Mouse (Mus musculus) limb, embryonic 15.5 days (tissue): Measurements from ENCODE around the gene Ctdsp2. TPM values are rescaled to one million over a fixed set of nuclear protein-coding genes. Genes with fewer than 3 reads are reported as not detected.
A peak's percentile ranks its signal among the peaks of the same experiment; 100 is the strongest.

Source experiments
- ATAC-seq: fragments of 200-750 bp; cut with Nextera tagmentation; 2 replicates; pipeline ENCODE4 v1.8.0; 2017; ENCODE audit warnings: low read depth, moderate TSS enrichment; ENCODE audit not compliant: insufficient number of reproducible peaks, low FRiP score, low TSS enrichment
- H3K27ac ChIP-seq: fragments of 300-500 bp; sonication (generic); 2 replicates; pipeline ENCODE4 v1.5.1; 2015; ENCODE audit warnings: moderate library complexity, mild to moderate bottlenecking, inconsistent platforms
- H3K27me3 ChIP-seq: fragments of 300-500 bp; sonication (generic); 2 replicates; pipeline ENCODE4 v1.6.1; 2015; ENCODE audit warnings: inconsistent platforms
- H3K36me3 ChIP-seq: fragments of 300-500 bp; sonication (generic); 2 replicates; pipeline ENCODE4 v1.6.1; 2015; ENCODE audit warnings: inconsistent platforms
- H3K4me1 ChIP-seq: fragments of 300-500 bp; sonication (generic); 2 replicates; pipeline ENCODE4 v1.6.1; 2015; ENCODE audit warnings: inconsistent platforms
- H3K4me2 ChIP-seq: fragments of 300-500 bp; sonication (generic); 2 replicates; pipeline ENCODE4 v1.6.1; 2015; ENCODE audit warnings: mild to moderate bottlenecking, inconsistent platforms
- H3K4me3 ChIP-seq: fragments of 300-500 bp; sonication (generic); 2 replicates; pipeline ENCODE4 v1.5.1; 2015; ENCODE audit warnings: mild to moderate bottlenecking, inconsistent platforms
- H3K9ac ChIP-seq: fragments of 300-500 bp; sonication (generic); 2 replicates; pipeline ENCODE4 v1.6.1; 2015; ENCODE audit warnings: inconsistent platforms
- H3K9me3 ChIP-seq: fragments of 300-500 bp; sonication (generic); 2 replicates; pipeline ENCODE4 v1.6.1; 2016; ENCODE audit warnings: inconsistent platforms
- WGBS: fragments of 180-500 bp; shearing (Covaris S2); methylation state at CpG from one replicate; pipeline ENCODE4 v1.1.7; 2015; 5-methylcytosine and 5-hydroxymethylcytosine counted together
- polyA plus RNA-seq: library from polyadenylated mRNA; unstranded; fragments of >200 nt; fragmentation: Nextera tagmentation; extraction: Ambion mirVana; gene quantifications from 2 replicates; pipeline ENCODE4 v1.2.1, GENCODE M21; 2015

The Ctdsp2 gene
- polyA plus RNA-seq, 1 experiment from 2014 or later: 85.8 TPM

GRCm38 (mm10) chr10:126984189-126985004 is 5.9 kb downstream of the Ctdsp2 start:
- no peak for ATAC-seq
- no peaks in the 10 kb centered on the region for H3K27me3 ChIP-seq
- peak overlapping the region; percentile 100 for H3K27ac ChIP-seq
- 0 out of 2 replicates have a peak overlapping the region, but pooled peaks have one; percentile 1 for H3K4me3 ChIP-seq
- peak overlapping the region; percentile 23; the same call in 1 of the 2 replicates for H3K9ac ChIP-seq
- H3K4me2 ChIP-seq: peak overlapping the region; percentile 91
- H3K36me3 ChIP-seq: peaks cover 3% of the 10 kb centered on the region; the same call in 1 of the 2 replicates
- H3K4me1 ChIP-seq: peaks cover 87% of the 10 kb centered on the region
- no peaks in the 10 kb centered on the region for H3K9me3 ChIP-seq
- 15% methylated on average over 5 of the region's 5 CpGs for WGBS

DNA sequence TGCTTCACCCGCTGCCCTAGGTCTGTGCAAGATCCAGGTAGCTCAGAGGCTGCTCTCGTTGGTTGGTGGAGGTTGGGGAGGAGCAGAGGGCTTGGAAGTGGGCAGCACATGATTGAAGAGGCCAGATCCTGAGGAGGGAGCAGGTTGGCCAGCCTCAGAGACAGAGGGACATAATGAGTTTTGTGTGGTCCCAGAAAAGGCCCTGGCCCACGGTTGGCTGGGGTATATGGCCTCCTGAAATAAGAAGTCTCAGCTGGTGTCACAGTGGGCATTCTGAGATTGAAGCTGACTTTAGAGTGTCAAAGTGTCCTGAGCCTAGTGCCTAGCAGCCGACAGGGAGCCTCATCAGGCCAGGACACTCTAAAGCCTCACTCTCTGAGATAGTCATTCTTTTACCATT is 6.6 kb downstream of the Ctdsp2 start:
- Histone ChIP-seq H3K27me3 (no peaks in the 10 kb centered on the region), H3K4me1 (peaks cover 94% of the 10 kb centered on the region), H3K36me3 (peaks cover 3% of the 10 kb centered on the region; the same call in 1 of the 2 replicates), H3K9ac (0 out of 2 replicates have a peak overlapping the region, but pooled peaks have one; percentile 5), H3K9me3 (no peaks in the 10 kb centered on the region), H3K4me3 (no peak overlapping the region), H3K27ac (peak overlapping the region; percentile 100), H3K4me2 (peak overlapping the region; percentile 91)
- WGBS: 61% methylated on average over 4 of the region's 4 CpGs
- no peak for ATAC-seq

GRCm38 (mm10) chr10:126985579-126985978 is 7.1 kb downstream of the Ctdsp2 start:
- Histone ChIP-seq H3K9me3 (no peaks in the 10 kb centered on the region), H3K4me1 (peaks cover 99% of the 10 kb centered on the region), H3K36me3 (peaks cover 3% of the 10 kb centered on the region; the same call in 1 of the 2 replicates), H3K9ac (no peak overlapping the region), H3K27me3 (no peaks in the 10 kb centered on the region), H3K27ac (peak overlapping the region; percentile 100), H3K4me3 (no peak overlapping the region), H3K4me2 (peak overlapping the region; percentile 24; the same call in 1 of the 2 replicates)
- 90% methylated on average over 9 of the region's 9 CpGs for WGBS
- ATAC-seq: no peak

- Histone ChIP-seq H3K4me3 (no peak overlapping the region), H3K4me1 (peaks cover 99% of the 10 kb centered on the region), H3K9me3 (no peaks in the 10 kb centered on the region), H3K36me3 (peaks cover 11% of the 10 kb centered on the region), H3K27ac (peak overlapping the region; percentile 100), H3K4me2 (peak overlapping the region; percentile 24; the same call in 1 of the 2 replicates), H3K27me3 (no peaks in the 10 kb centered on the region), H3K9ac (no peak overlapping the region)
- ATAC-seq: peak; percentile 59
- WGBS: 17% methylated on average over 4 of the region's 4 CpGs
These were observed 8.0 kb downstream of the Ctdsp2 start for GRCm38 (mm10) chr10:126986541-126986961.

DNA sequence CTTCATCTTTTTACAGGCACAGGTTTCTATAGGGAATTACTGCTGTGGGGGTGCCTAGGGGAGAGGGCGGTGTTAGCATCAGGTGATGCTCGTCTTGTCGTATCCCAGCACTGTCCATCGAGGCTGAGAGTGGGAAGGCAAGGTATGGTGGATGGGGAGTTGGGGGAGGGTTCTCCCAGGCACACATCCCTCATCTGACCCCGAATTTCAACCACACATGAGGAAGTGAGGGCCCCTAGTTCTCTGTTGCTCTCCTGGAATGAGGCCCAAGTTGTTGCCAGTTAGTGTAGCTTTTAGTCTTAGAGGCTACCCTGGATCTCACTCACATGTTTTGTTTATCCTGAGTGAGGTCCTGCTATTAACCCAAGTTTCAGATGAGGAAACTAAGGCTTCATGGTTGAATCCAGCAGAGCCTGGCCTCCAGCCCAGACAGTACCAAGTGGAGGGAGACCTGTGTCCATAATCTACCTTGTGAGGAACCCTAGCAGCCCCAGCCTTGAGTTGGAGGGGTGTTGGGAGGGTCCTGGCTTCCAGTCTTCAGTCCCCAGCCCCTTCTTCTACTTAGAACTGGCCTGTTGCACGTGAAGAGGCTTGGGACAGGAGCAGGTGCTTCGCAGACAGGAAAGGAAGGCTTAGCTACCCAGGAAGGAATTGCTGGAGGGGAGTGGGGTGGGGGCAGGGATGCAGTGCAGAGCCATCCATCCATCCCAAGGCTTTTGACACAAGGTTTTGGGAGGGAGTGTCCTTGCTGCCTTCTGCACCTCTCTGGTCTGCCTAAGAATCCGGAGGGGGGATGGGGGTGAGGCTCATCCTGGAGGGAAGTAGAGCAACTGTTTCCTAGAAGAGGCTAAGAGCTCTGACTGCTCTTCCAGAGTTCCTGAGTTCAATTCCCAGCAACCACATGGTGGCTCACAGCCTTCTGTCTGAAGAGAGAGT is 8.9 kb downstream of the Ctdsp2 start:
- Histone ChIP-seq H3K27ac (peak overlapping the region; percentile 100), H3K9me3 (no peaks in the 10 kb centered on the region), H3K9ac (0 out of 2 replicates have a peak overlapping the region, but pooled peaks have one; percentile 26), H3K4me1 (peaks cover 93% of the 10 kb centered on the region), H3K36me3 (peaks cover 19% of the 10 kb centered on the region), H3K4me2 (peak overlapping the region; percentile 24), H3K27me3 (no peaks in the 10 kb centered on the region), H3K4me3 (0 out of 2 replicates have a peak overlapping the region, but pooled peaks have one; percentile 1)
- no peak for ATAC-seq
- WGBS: 48% methylated on average over 8 of the region's 8 CpGs

- H3K36me3 ChIP-seq: peaks cover 31% of the 10 kb centered on the region
- 54% methylated on average over 5 of the region's 5 CpGs for WGBS
- H3K4me3 ChIP-seq: no peak overlapping the region
- H3K9ac ChIP-seq: no peak overlapping the region
- H3K9me3 ChIP-seq: no peaks in the 10 kb centered on the region
- peak overlapping the region; percentile 100 for H3K27ac ChIP-seq
- no peak for ATAC-seq
- no peaks in the 10 kb centered on the region for H3K27me3 ChIP-seq
- H3K4me2 ChIP-seq: no peak overlapping the region
- H3K4me1 ChIP-seq: peaks cover 81% of the 10 kb centered on the region
These were observed 10.1 kb downstream of the Ctdsp2 start for GRCm38 (mm10) chr10:126988513-126989165.

DNA sequence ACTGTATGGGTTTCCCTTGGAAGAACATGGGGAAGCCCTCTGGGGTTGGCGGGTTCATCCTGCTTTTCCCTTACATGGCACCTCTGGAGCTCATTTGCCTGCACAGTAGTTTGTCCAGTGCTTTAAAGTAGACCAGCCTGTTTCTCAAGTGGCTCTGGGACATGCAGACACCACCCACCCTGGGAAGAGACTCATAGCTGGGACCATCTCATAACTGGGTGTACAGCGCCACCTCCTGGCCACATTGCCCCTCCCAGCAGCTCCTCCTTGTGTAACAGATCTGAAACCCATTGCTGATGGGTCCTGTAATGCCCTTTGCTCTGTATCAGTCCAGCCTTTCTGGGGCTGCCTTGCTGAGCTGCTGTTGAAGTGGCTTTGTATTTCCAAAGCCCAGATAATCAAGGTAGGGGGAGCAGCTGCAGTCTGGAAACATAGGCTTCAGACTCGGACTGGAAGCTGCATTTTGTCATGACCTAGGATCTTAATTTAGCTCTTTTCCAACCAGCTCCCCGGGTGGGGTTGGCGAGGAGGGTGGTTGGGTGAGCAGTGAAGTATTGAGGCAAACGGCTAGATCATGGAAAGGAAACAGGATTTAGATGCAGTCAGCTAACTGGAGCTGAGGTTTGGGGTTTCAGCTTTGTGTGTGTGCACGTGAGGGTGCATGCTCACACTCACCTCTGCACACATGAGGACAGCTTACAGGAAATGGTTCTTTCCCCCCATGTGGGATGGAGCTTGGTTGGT is 12.0 kb downstream of the Ctdsp2 start:
- Histone ChIP-seq H3K36me3 (peaks cover 49% of the 10 kb centered on the region), H3K27me3 (no peaks in the 10 kb centered on the region), H3K9me3 (no peaks in the 10 kb centered on the region), H3K4me3 (no peak overlapping the region), H3K27ac (peak overlapping the region; percentile 73), H3K9ac (no peak overlapping the region), H3K4me2 (no peak overlapping the region), H3K4me1 (peaks cover 67% of the 10 kb centered on the region)
- peak; percentile 64; the same call in 1 of the 2 replicates for ATAC-seq
- 50% methylated on average over 7 of the region's 7 CpGs for WGBS

- Histone ChIP-seq H3K4me1 (peaks cover 57% of the 10 kb centered on the region), H3K27me3 (no peaks in the 10 kb centered on the region), H3K4me3 (no peak overlapping the region), H3K27ac (no peak overlapping the region), H3K4me2 (no peak overlapping the region), H3K9ac (no peak overlapping the region), H3K36me3 (peaks cover 57% of the 10 kb centered on the region), H3K9me3 (no peaks in the 10 kb centered on the region)
- 47% methylated on average over 3 of the region's 3 CpGs for WGBS
- ATAC-seq: no peak
These were observed 13.2 kb downstream of the Ctdsp2 start for GRCm38 (mm10) chr10:126991676-126992075.

DNA sequence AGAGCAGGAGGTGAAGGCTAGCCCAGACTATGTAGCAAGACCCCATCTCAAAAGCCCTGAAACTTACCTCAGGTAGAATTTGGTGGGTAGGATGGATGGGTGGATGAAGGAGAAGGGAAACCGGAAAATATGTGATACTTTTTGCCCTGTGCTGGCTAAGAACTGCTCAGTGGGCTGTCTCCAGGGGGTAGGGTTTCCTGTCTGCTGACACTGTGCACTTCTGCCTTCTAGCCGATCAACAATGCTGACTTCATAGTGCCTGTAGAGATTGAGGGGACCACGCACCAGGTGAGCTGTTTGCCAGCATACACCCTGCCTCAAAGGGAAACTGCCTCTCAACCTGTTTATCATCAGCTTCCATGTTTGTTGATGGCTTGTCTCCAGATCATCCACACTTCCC is 15.1 kb downstream of the Ctdsp2 start:
- H3K4me3 ChIP-seq: no peak overlapping the region
- no peak for ATAC-seq
- H3K36me3 ChIP-seq: peaks cover 73% of the 10 kb centered on the region
- 78% methylated on average over 3 of the region's 3 CpGs for whole genome bisulfite sequencing
- H3K9ac ChIP-seq: no peak overlapping the region
- no peak overlapping the region for H3K4me2 ChIP-seq
- no peaks in the 10 kb centered on the region for H3K9me3 ChIP-seq
- no peaks in the 10 kb centered on the region for H3K27me3 ChIP-seq
- peaks cover 47% of the 10 kb centered on the region for H3K4me1 ChIP-seq
- H3K27ac ChIP-seq: no peak overlapping the region

GRCm38 (mm10) chr10:126997340-126998113 is 19.0 kb downstream of the Ctdsp2 start:
- Histone ChIP-seq H3K4me3 (no peak overlapping the region), H3K36me3 (peaks cover 66% of the 10 kb centered on the region), H3K27me3 (no peaks in the 10 kb centered on the region), H3K4me1 (peaks cover 15% of the 10 kb centered on the region), H3K27ac (peak overlapping the region; percentile 3; the same call in 1 of the 2 replicates), H3K9ac (no peak overlapping the region), H3K4me2 (no peak overlapping the region), H3K9me3 (no peaks in the 10 kb centered on the region)
- WGBS: 47% methylated on average over 13 of the region's 13 CpGs
- no peak for ATAC-seq
